Mouse (Mus musculus) limb, embryonic 15.5 days (tissue): ENCODE measurements around the gene C8b. TPM values are rescaled to one million over a fixed set of nuclear protein-coding genes. Genes with fewer than 3 reads are reported as not detected.

Experiments used
- polyA plus RNA-seq: library from polyadenylated mRNA; unstranded; fragments of >200 nt; fragmentation: Nextera tagmentation; extraction: Ambion mirVana; gene quantifications from 2 replicates; pipeline ENCODE4 v1.2.1, GENCODE M21; 2015

C8b gene
- polyA plus RNA-seq, 1 experiment from 2014 or later: not detected

Other genes with a start within 250 kb of the C8b start
- gene Gm17662, start 91.0 kb downstream of the C8b start, polyA plus RNA-seq: not detected in 2 replicates
- gene C8a, start 110.1 kb downstream of the C8b start, polyA plus RNA-seq: 0.08 TPM in 1 of 2 replicates, not detected in the other
- 0.20 and 0.41 TPM in 2 replicates for gene Fyb2, start 147.1 kb downstream of the C8b start, polyA plus RNA-seq